Mouse (Mus musculus) forebrain, embryonic 13.5 days (tissue): ENCODE data around the gene Epb41. TPM values are rescaled to one million over a fixed set of nuclear protein-coding genes. Genes with fewer than 3 reads are reported as not detected.

ENCODE experiments used
- ATAC-seq: fragments of 200-750 bp; cut with Nextera tagmentation; 2 replicates; pipeline ENCODE4 v1.8.0; 2017
- H3K27ac ChIP-seq: fragments of 300-500 bp; sonication (generic); 2 replicates; pipeline ENCODE4 v1.5.1; 2015; ENCODE audit warnings: inconsistent platforms, mild to moderate bottlenecking, moderate library complexity
- H3K27me3 ChIP-seq: fragments of 300-500 bp; sonication (generic); 2 replicates; pipeline ENCODE4 v1.6.1; 2015; ENCODE audit warnings: mild to moderate bottlenecking, inconsistent platforms
- H3K36me3 ChIP-seq: fragments of 300-500 bp; sonication (generic); 2 replicates; pipeline ENCODE4 v1.6.1; 2015; ENCODE audit warnings: mild to moderate bottlenecking, inconsistent platforms; ENCODE audit not compliant: poor library complexity, severe bottlenecking
- H3K4me1 ChIP-seq: fragments of 300-500 bp; sonication (generic); 2 replicates; pipeline ENCODE4 v1.6.1; 2015; ENCODE audit warnings: inconsistent platforms
- H3K4me2 ChIP-seq: fragments of 300-500 bp; sonication (generic); 2 replicates; pipeline ENCODE4 v1.6.1; 2015; ENCODE audit warnings: inconsistent platforms, mild to moderate bottlenecking, moderate library complexity
- H3K4me3 ChIP-seq: fragments of 300-500 bp; sonication (generic); 2 replicates; pipeline ENCODE4 v1.5.1; 2015; ENCODE audit warnings: mild to moderate bottlenecking, inconsistent platforms
- H3K9ac ChIP-seq: fragments of 300-500 bp; sonication (generic); 2 replicates; pipeline ENCODE4 v1.6.1; 2015; ENCODE audit warnings: mild to moderate bottlenecking, inconsistent platforms
- H3K9me3 ChIP-seq: fragments of 300-500 bp; sonication (generic); replicated peaks from 2 replicates; pipeline ENCODE4 v1.6.1; 2016; ENCODE audit warnings: inconsistent platforms
- WGBS: fragments of 180-500 bp; shearing (Covaris S2); methylation state at CpG from one replicate; pipeline ENCODE4 v1.1.7; 2015; 5-methylcytosine and 5-hydroxymethylcytosine counted together
- polyA plus RNA-seq: library from polyadenylated mRNA; unstranded; fragments of >200 nt; fragmentation: Nextera tagmentation; extraction: Ambion mirVana; gene quantifications from 2 replicates; pipeline ENCODE4 v1.2.1, GENCODE M21; 2015

Gene Epb41
- polyA plus RNA-seq, 1 experiment from 2014 or later: 75.0 TPM

DNA sequence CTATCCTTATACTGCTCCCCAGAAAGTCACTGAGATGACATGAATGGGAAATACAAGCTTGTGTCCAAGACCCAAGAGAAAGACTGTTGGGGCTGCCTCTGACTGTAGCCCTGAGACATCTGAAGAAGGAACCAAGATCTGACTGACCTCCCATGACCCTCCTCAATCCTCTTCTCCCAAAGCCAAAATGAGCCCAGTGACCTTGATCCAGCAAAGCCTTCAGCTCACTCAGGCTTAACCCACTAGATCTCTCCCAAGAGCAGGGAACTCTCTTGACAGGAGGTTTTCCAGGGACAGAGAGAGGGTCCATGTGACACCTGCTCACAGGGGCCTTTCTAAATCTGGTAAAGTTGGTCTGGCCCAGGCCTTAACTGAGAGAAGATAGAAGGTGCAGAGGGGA, 17.8 kb downstream of the Epb41 start:
- no peak overlapping the region for H3K4me3 ChIP-seq
- no peaks in the 10 kb centered on the region for H3K9me3 ChIP-seq
- H3K9ac ChIP-seq: no peak overlapping the region
- ATAC-seq: no peak
- H3K27ac ChIP-seq: no peak overlapping the region
- H3K27me3 ChIP-seq: peaks cover 15% of the 10 kb centered on the region
- no peak overlapping the region for H3K4me2 ChIP-seq
- no peaks in the 10 kb centered on the region for H3K36me3 ChIP-seq
- no peaks in the 10 kb centered on the region for H3K4me1 ChIP-seq

- peaks cover 22% of the 10 kb centered on the region for H3K4me1 ChIP-seq
- no peak overlapping the region for H3K27ac ChIP-seq
- H3K4me3 ChIP-seq: no peak overlapping the region
- no peak overlapping the region for H3K4me2 ChIP-seq
- no peak for ATAC-seq
- H3K9ac ChIP-seq: no peak overlapping the region
- peaks cover 28% of the 10 kb centered on the region for H3K27me3 ChIP-seq
- whole genome bisulfite sequencing: 72% methylated on average over 10 of the region's 10 CpGs
- H3K36me3 ChIP-seq: no peaks in the 10 kb centered on the region
- H3K9me3 ChIP-seq: no peaks in the 10 kb centered on the region
Measured at GRCm38 (mm10) chr4:132051321-132052275, 23.5 kb downstream of the Epb41 start.

GRCm38 (mm10) chr4:132049549-132050200, 25.4 kb downstream of the Epb41 start:
- H3K9ac ChIP-seq: no peak overlapping the region; the same call in 1 of the 2 replicates
- ATAC-seq: no peak
- H3K4me3 ChIP-seq: peak overlapping the region; percentile 97
- no peak overlapping the region for H3K27ac ChIP-seq
- WGBS: 8% methylated on average over 15 of the region's 15 CpGs
- H3K4me1 ChIP-seq: peaks cover 29% of the 10 kb centered on the region
- H3K36me3 ChIP-seq: no peaks in the 10 kb centered on the region
- peaks cover 28% of the 10 kb centered on the region for H3K27me3 ChIP-seq
- H3K4me2 ChIP-seq: peak overlapping the region; percentile 83
- no peaks in the 10 kb centered on the region for H3K9me3 ChIP-seq

DNA sequence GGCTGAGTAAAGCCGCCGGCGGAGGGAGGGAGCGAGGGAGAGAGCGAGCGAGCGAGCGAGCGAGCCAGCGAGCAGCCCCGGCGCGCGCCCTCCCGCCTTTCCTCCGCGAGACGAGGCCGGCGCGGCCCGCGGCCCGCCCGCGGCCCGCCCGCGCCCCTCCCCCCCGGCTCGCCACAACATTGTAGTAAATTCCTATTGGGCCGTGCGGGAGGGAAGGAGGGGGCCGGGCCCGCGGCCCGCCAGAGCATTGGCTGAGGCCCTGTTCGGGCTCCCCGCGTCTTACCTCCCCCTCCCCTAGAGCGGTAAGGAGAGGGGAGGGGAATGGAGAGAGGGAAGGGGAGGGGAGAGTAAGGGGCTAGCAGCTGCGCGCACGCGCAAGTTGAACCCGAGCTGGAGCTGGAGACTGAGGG, 26.1 kb downstream of the Epb41 start:
- peak overlapping the region; percentile 97 for H3K4me3 ChIP-seq
- H3K9ac ChIP-seq: peak overlapping the region; percentile 95
- peaks cover 34% of the 10 kb centered on the region for H3K4me1 ChIP-seq
- 1% methylated on average over 25 of the region's 46 CpGs for WGBS
- no peaks in the 10 kb centered on the region for H3K9me3 ChIP-seq
- H3K36me3 ChIP-seq: no peaks in the 10 kb centered on the region
- peak overlapping the region; percentile 83 for H3K4me2 ChIP-seq
- peaks cover 28% of the 10 kb centered on the region for H3K27me3 ChIP-seq
- ATAC-seq: peak; percentile 99
- peak overlapping the region; percentile 96 for H3K27ac ChIP-seq

GRCm38 (mm10) chr4:132048011-132048991, 26.8 kb downstream of the Epb41 start:
- peak overlapping the region; percentile 97 for H3K4me3 ChIP-seq
- peak; percentile 15 for ATAC-seq
- peaks cover 25% of the 10 kb centered on the region for H3K27me3 ChIP-seq
- H3K4me1 ChIP-seq: peaks cover 34% of the 10 kb centered on the region
- peak overlapping the region; percentile 83 for H3K4me2 ChIP-seq
- H3K27ac ChIP-seq: peak overlapping the region; percentile 96
- peak overlapping the region; percentile 95 for H3K9ac ChIP-seq
- H3K36me3 ChIP-seq: no peaks in the 10 kb centered on the region
- H3K9me3 ChIP-seq: no peaks in the 10 kb centered on the region
- WGBS: under 1% methylated on average over 82 of the region's 95 CpGs

DNA sequence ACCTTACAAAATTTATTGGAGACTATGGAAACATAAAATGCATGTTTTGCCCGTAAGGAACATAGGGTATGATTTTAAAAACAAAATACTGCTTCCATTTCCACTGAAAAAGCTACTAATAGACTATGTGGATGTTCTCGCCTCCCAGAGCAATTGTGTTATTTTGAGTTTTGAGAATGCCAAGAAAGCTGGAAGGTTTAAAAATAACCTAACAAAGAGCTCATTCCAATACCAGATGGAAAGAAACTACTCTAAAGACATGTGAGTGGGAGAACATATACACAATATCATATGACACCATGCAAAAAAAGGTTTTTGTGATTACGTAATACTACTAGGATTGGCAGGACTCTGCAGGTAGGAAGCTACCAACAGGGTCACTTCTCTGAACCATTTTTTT, 31.4 kb downstream of the Epb41 start:
- Histone ChIP-seq H3K4me1 (peaks cover 40% of the 10 kb centered on the region), H3K27me3 (peaks cover 6% of the 10 kb centered on the region; the same call in 1 of the 2 replicates), H3K4me2 (no peak overlapping the region)

GRCm38 (mm10) chr4:132041471-132042332, 33.4 kb downstream of the Epb41 start:
- H3K27ac ChIP-seq: no peak overlapping the region
- no peak overlapping the region for H3K9ac ChIP-seq
- no peaks in the 10 kb centered on the region for H3K36me3 ChIP-seq
- H3K4me2 ChIP-seq: no peak overlapping the region
- no peak for ATAC-seq
- H3K9me3 ChIP-seq: no peaks in the 10 kb centered on the region
- WGBS: 73% methylated on average over 6 of the region's 6 CpGs
- H3K4me3 ChIP-seq: no peak overlapping the region
- peaks cover 8% of the 10 kb centered on the region for H3K27me3 ChIP-seq
- H3K4me1 ChIP-seq: peaks cover 41% of the 10 kb centered on the region

More for the DNA sequence above, 31.4 kb downstream of the Epb41 start:
- H3K9ac ChIP-seq: no peak overlapping the region
- ATAC-seq: no peak
- no peak overlapping the region for H3K4me3 ChIP-seq
- 92% methylated on average over 3 of the region's 3 CpGs for WGBS
- H3K27ac ChIP-seq: no peak overlapping the region
- H3K9me3 ChIP-seq: no peaks in the 10 kb centered on the region
- H3K36me3 ChIP-seq: no peaks in the 10 kb centered on the region

- Histone ChIP-seq H3K27ac (no peak overlapping the region; the same call in 1 of the 2 replicates), H3K4me2 (no peak overlapping the region), H3K27me3 (peaks cover 8% of the 10 kb centered on the region), H3K9me3 (no peaks in the 10 kb centered on the region), H3K4me3 (no peak overlapping the region), H3K4me1 (peaks cover 42% of the 10 kb centered on the region), H3K9ac (no peak overlapping the region), H3K36me3 (no peaks in the 10 kb centered on the region)
- ATAC-seq: no peak
- 90% methylated on average over 8 of the region's 8 CpGs for WGBS
Measured at GRCm38 (mm10) chr4:132039975-132040645, 35.0 kb downstream of the Epb41 start.

- H3K4me3 ChIP-seq: no peak overlapping the region
- H3K4me1 ChIP-seq: peaks cover 42% of the 10 kb centered on the region
- H3K27ac ChIP-seq: no peak overlapping the region; the same call in 1 of the 2 replicates
- no peak overlapping the region for H3K9ac ChIP-seq
- ATAC-seq: no peak
- H3K36me3 ChIP-seq: no peaks in the 10 kb centered on the region
- H3K27me3 ChIP-seq: peaks cover 8% of the 10 kb centered on the region
- H3K9me3 ChIP-seq: no peaks in the 10 kb centered on the region
- 92% methylated on average over 2 of the region's 2 CpGs for WGBS
- H3K4me2 ChIP-seq: no peak overlapping the region
Measured at GRCm38 (mm10) chr4:132039521-132039920, 35.6 kb downstream of the Epb41 start.

DNA sequence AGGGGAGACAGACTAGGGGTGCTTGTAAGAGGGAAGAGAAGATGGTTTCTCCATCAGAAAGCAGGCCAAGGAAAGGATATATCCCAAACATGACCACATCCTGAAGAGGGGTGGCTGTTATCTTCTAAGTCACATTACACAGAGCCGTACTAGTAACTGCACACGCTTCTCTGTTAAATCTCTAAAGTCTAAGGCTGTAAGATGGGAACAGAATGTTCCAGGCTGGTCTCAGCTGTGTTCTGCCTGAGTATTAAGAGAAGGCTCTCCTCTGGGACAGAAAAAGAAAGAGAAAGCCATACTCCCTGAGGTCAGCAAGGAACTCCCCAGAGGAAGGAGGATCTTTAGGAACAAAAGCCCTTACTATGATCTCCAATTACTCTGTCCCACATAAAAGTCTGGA, 36.3 kb downstream of the Epb41 start:
- ATAC-seq: no peak
- H3K36me3 ChIP-seq: no peaks in the 10 kb centered on the region
- peaks cover 8% of the 10 kb centered on the region for H3K27me3 ChIP-seq
- H3K27ac ChIP-seq: no peak overlapping the region
- H3K4me2 ChIP-seq: no peak overlapping the region
- 94% methylated on average over 2 of the region's 2 CpGs for WGBS
- H3K4me1 ChIP-seq: peaks cover 44% of the 10 kb centered on the region
- no peaks in the 10 kb centered on the region for H3K9me3 ChIP-seq
- H3K9ac ChIP-seq: no peak overlapping the region
- H3K4me3 ChIP-seq: no peak overlapping the region
